Mouse (Mus musculus) limb, embryonic 13.5 days (tissue): Measurements from ENCODE around the gene Slf2. TPM values are rescaled to one million over a fixed set of nuclear protein-coding genes. Genes with fewer than 3 reads are reported as not detected.

Experiments
- ATAC-seq: fragments of 200-750 bp; cut with Nextera tagmentation; 2 replicates; pipeline ENCODE4 v1.8.0; 2017; ENCODE audit warnings: low read depth, moderate number of reproducible peaks, moderate TSS enrichment; ENCODE audit not compliant: low FRiP score
- H3K27ac ChIP-seq: fragments of 300-500 bp; sonication (generic); 2 replicates; pipeline ENCODE4 v1.5.1; 2015; ENCODE audit warnings: inconsistent platforms, mild to moderate bottlenecking, moderate library complexity
- H3K27me3 ChIP-seq: fragments of 300-500 bp; sonication (generic); 2 replicates; pipeline ENCODE4 v1.6.1; 2015; ENCODE audit warnings: mild to moderate bottlenecking, inconsistent platforms
- H3K36me3 ChIP-seq: fragments of 300-500 bp; sonication (generic); 2 replicates; pipeline ENCODE4 v1.6.1; 2015; ENCODE audit warnings: inconsistent platforms, mild to moderate bottlenecking, moderate library complexity
- H3K4me1 ChIP-seq: fragments of 300-500 bp; sonication (generic); 2 replicates; pipeline ENCODE4 v1.6.1; 2015; ENCODE audit warnings: inconsistent platforms
- H3K4me2 ChIP-seq: fragments of 300-500 bp; sonication (generic); replicated peaks from 2 replicates; pipeline ENCODE4 v1.6.1; 2015; ENCODE audit warnings: inconsistent platforms, mild to moderate bottlenecking, moderate library complexity
- H3K4me3 ChIP-seq: fragments of 300-500 bp; sonication (generic); 2 replicates; pipeline ENCODE4 v1.5.1; 2015; ENCODE audit warnings: moderate library complexity, mild to moderate bottlenecking, inconsistent platforms
- H3K9ac ChIP-seq: fragments of 300-500 bp; sonication (generic); 2 replicates; pipeline ENCODE4 v1.6.1; 2015; ENCODE audit warnings: mild to moderate bottlenecking, inconsistent platforms
- H3K9me3 ChIP-seq: fragments of 300-500 bp; sonication (generic); 2 replicates; pipeline ENCODE4 v1.6.1; 2016; ENCODE audit warnings: inconsistent platforms
- WGBS: fragments of 180-500 bp; shearing (Covaris S2); methylation state at CpG from one replicate; pipeline ENCODE4 v1.1.7; 2015; 5-methylcytosine and 5-hydroxymethylcytosine counted together
- polyA plus RNA-seq: library from polyadenylated mRNA; unstranded; fragments of >200 nt; fragmentation: Nextera tagmentation; extraction: Ambion mirVana; gene quantifications from 2 replicates; pipeline ENCODE4 v1.2.1, GENCODE M21; 2015

The Slf2 gene
- polyA plus RNA-seq, 1 experiment from 2014 or later: 41.5 TPM

DNA sequence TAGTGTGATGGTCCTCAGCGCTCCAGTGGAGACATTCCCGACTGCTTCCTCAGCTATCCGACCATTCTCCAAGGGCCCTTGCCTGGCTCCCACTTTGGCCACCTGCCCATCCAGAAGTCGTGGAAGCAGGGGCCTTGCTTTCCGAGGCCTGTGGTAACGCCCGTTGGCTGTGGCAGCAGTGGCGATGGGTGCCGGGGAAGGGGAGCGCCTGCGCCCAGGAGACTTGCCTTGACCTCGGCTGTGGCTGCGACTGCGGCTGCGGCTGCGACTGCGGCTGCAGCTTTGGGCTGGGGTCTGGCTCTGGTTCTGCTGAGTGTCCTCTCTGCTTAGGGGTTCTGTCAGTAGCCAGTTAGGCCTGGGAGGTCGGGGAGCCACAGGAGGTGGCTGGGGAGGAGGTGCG is 97.8 kb downstream of the Slf2 start:
- no peak overlapping the region; the same call in 1 of the 2 replicates for H3K27ac ChIP-seq
- no peak for ATAC-seq
- no peak overlapping the region for H3K4me2 ChIP-seq
- no peak overlapping the region for H3K4me3 ChIP-seq
- peaks cover 50% of the 10 kb centered on the region for H3K36me3 ChIP-seq
- no peak overlapping the region for H3K9ac ChIP-seq
- no peaks in the 10 kb centered on the region for H3K9me3 ChIP-seq
- 57% methylated on average over 19 of the region's 19 CpGs for WGBS
- H3K4me1 ChIP-seq: peaks cover 43% of the 10 kb centered on the region
- H3K27me3 ChIP-seq: no peaks in the 10 kb centered on the region

- H3K27ac ChIP-seq: no peak overlapping the region
- no peak overlapping the region for H3K4me3 ChIP-seq
- H3K4me2 ChIP-seq: no peak overlapping the region
- ATAC-seq: no peak
- 61% methylated on average over 7 of the region's 9 CpGs for WGBS
- H3K9me3 ChIP-seq: no peaks in the 10 kb centered on the region
- peaks cover 44% of the 10 kb centered on the region for H3K36me3 ChIP-seq
- no peak overlapping the region for H3K9ac ChIP-seq
- no peaks in the 10 kb centered on the region for H3K27me3 ChIP-seq
- peaks cover 43% of the 10 kb centered on the region for H3K4me1 ChIP-seq
Measured at GRCm38 (mm10) chr19:45029571-45029970, 98.6 kb downstream of the Slf2 start.

GRCm38 (mm10) chr19:45030111-45030510 is 99.2 kb downstream of the Slf2 start:
- Histone ChIP-seq H3K27ac (no peak overlapping the region), H3K4me1 (peaks cover 43% of the 10 kb centered on the region), H3K27me3 (no peaks in the 10 kb centered on the region), H3K9ac (no peak overlapping the region), H3K4me3 (no peak overlapping the region), H3K36me3 (peaks cover 38% of the 10 kb centered on the region), H3K9me3 (no peaks in the 10 kb centered on the region), H3K4me2 (no peak overlapping the region)
- WGBS: 42% methylated on average over 8 of the region's 8 CpGs
- no peak for ATAC-seq

DNA sequence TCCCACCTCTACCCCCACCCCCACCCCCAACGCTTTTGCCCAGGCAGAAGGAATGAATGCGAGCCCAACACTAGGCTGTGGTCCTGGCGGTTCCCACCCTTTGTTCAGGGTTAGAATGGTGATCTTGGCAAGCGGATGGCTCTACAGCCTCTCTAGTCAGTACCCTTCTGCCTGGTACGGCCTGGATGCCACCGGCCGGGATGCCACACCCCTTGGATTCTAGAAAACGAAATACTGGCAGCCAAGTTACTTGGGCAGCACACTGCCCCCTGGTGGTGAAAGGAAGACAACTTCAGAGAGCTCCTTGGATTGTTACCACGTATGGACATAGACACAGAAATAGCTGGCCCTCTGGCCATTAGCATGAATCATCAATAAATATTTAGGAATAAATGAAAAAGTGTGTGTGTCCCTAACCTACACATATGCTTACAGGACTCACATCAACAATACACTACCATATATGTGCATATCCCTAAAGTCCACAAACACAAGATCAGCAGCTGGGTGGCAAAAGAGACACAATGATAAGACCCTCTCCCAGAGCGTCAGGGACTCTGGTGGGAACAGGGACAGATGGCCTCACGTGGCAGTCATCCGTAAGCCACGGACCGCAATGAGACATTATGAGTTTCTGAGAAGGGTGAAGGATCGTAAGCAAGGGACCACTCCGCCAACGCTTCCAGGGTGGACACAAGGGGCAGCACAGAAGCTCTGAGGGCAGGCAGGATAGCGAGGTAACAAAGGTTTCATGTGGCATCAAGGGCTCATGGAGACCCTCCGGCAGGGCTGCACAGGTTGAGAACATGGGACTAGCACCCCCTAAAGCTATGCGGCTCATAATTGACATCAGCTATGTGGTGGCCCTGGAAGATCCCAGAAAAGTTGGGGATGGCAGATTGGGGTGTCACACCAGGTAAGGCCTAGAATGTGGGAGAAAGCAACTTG is 100.1 kb downstream of the Slf2 start:
- H3K4me3 ChIP-seq: peak overlapping the region; percentile 21; the same call in 1 of the 2 replicates
- WGBS: 43% methylated on average over 20 of the region's 20 CpGs
- H3K27me3 ChIP-seq: peaks cover 3% of the 10 kb centered on the region; the same call in 1 of the 2 replicates
- peaks cover 43% of the 10 kb centered on the region for H3K4me1 ChIP-seq
- no peak overlapping the region for H3K27ac ChIP-seq
- H3K36me3 ChIP-seq: peaks cover 29% of the 10 kb centered on the region
- H3K9ac ChIP-seq: no peak overlapping the region
- no peaks in the 10 kb centered on the region for H3K9me3 ChIP-seq
- H3K4me2 ChIP-seq: peak overlapping the region; percentile 57
- ATAC-seq: no peak

DNA sequence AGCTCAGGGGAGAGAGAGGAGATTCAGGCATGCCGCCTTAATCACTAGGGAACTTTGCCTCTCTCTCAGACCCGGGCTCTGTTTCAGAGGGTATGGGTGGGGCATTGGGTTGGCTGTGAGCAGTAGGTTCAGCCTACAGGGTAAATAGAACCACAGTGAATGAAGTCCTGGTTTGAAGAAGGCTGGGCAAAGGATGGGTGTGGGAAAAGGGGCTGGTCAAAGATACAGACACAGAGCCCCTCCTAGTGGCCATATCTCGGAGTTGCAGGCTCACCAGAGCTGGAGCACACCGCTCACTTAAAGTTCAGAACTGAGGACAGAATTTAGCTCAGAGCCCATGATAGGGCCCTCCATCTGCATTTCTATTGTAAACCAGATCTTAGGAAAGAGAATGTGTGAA is 100.8 kb downstream of the Slf2 start:
- Histone ChIP-seq H3K9ac (no peak overlapping the region), H3K36me3 (peaks cover 22% of the 10 kb centered on the region), H3K27ac (no peak overlapping the region), H3K4me1 (peaks cover 39% of the 10 kb centered on the region), H3K27me3 (peaks cover 8% of the 10 kb centered on the region; the same call in 1 of the 2 replicates), H3K9me3 (no peaks in the 10 kb centered on the region), H3K4me3 (no peak overlapping the region), H3K4me2 (no peak overlapping the region)
- peak; percentile 49 for ATAC-seq
- 19% methylated on average over 4 of the region's 4 CpGs for WGBS

Other genes with a start within 250 kb of the Slf2 start
- gene Pax2, start 175.1 kb upstream of the Slf2 start, polyA plus RNA-seq: 0.04 TPM in 1 of 2 replicates, not detected in the other
- gene Sema4g, start 58.0 kb downstream of the Slf2 start, polyA plus RNA-seq: 6.9 and 7.4 TPM in 2 replicates
- gene Twnk, start 74.5 kb downstream of the Slf2 start, polyA plus RNA-seq: 22.7 and 24.1 TPM in 2 replicates
- gene Mrpl43, start 75.3 kb downstream of the Slf2 start, polyA plus RNA-seq: 69.2 and 76.3 TPM in 2 replicates
- 68.8 and 68.9 TPM in 2 replicates for gene Lzts2, start 83.3 kb downstream of the Slf2 start, polyA plus RNA-seq
- 0.41 and 0.56 TPM in 2 replicates for gene Pdzd7, start 114.6 kb downstream of the Slf2 start, polyA plus RNA-seq
- 26.0 and 26.5 TPM in 2 replicates for gene Sfxn3, start 116.4 kb downstream of the Slf2 start, polyA plus RNA-seq
- 18.6 and 20.4 TPM in 2 replicates for gene Kazald1, start 144.1 kb downstream of the Slf2 start, polyA plus RNA-seq
- gene Tlx1, start 219.5 kb downstream of the Slf2 start, polyA plus RNA-seq: 0.38 and 1.1 TPM in 2 replicates